Mouse (Mus musculus): ENCODE results near the gene Chst8. TPM values are rescaled to one million over a fixed set of nuclear protein-coding genes. Genes with fewer than 3 reads are reported as not detected.

The Chst8 gene
- 11.0 and 15.2 TPM in 2 replicates for polyA plus RNA-seq (2015; fragmentation: Nextera tagmentation; extraction: Ambion mirVana)

- Histone ChIP-seq H3K4me3 (peak within 1 kb of the TSS; percentile 66), H3K27ac (replicated peaks) (0 out of 2 replicates have a peak within 1 kb of the TSS, but pooled peaks have one; percentile 27), H3K4me2 (peak within 1 kb of the TSS; percentile 98), H3K4me1 (replicated peaks) (peaks cover 34% of the 10 kb centered on the region), H3K9me3 (no peaks in the 10 kb centered on the region), H3K36me3 (no peaks in the 10 kb centered on the region), H3K27me3 (peaks cover 28% of the 10 kb centered on the region; the same call in 1 of the 2 replicates), H3K9ac (peak within 1 kb of the TSS; percentile 52)
- WGBS: under 1% methylated on average over 63 of the region's 65 CpGs
- ATAC-seq (ENCODE audit: low FRiP score, low read depth): peak; percentile 67
Observed at GRCm38 (mm10) chr7:34812531-34813111, at the start of gene Chst8. TSS of gene Chst8 (minus strand) at chr7:34812711.

- no peaks in the 10 kb centered on the region for H3K4me1 ChIP-seq (replicated peaks)
- WGBS: 53% methylated on average over 2 of the region's 2 CpGs
- no peaks in the 10 kb centered on the region for H3K27me3 ChIP-seq
- no peaks in the 10 kb centered on the region for H3K36me3 ChIP-seq
- no peak overlapping the region for H3K9ac ChIP-seq
- H3K27ac ChIP-seq (replicated peaks): no peak overlapping the region
- no peak for ATAC-seq (ENCODE audit: low FRiP score, low read depth)
- H3K9me3 ChIP-seq: no peaks in the 10 kb centered on the region
- no peak overlapping the region for H3K4me2 ChIP-seq
- H3K4me3 ChIP-seq: no peak overlapping the region
Observed at GRCm38 (mm10) chr7:34858291-34858690, 45.8 kb upstream of the Chst8 start.

- Histone ChIP-seq H3K9ac (no peak overlapping the region), H3K4me2 (no peak overlapping the region), H3K27ac (replicated peaks) (no peak overlapping the region), H3K27me3 (no peaks in the 10 kb centered on the region), H3K4me3 (no peak overlapping the region), H3K4me1 (replicated peaks) (no peaks in the 10 kb centered on the region), H3K36me3 (no peaks in the 10 kb centered on the region), H3K9me3 (no peaks in the 10 kb centered on the region)
- WGBS: 88% methylated on average over 6 of the region's 6 CpGs
- ATAC-seq (ENCODE audit: low FRiP score, low read depth): no peak
Observed at GRCm38 (mm10) chr7:34854781-34855352, 42.4 kb upstream of the Chst8 start.

GRCm38 (mm10) chr7:34853393-34853792, 40.9 kb upstream of the Chst8 start:
- Histone ChIP-seq H3K27ac (replicated peaks) (no peak overlapping the region), H3K4me1 (replicated peaks) (no peaks in the 10 kb centered on the region), H3K9me3 (no peaks in the 10 kb centered on the region), H3K27me3 (no peaks in the 10 kb centered on the region), H3K36me3 (no peaks in the 10 kb centered on the region), H3K9ac (no peak overlapping the region), H3K4me2 (no peak overlapping the region), H3K4me3 (no peak overlapping the region)
- ATAC-seq (ENCODE audit: low FRiP score, low read depth): no peak
- 94% methylated on average over 3 of the region's 3 CpGs for WGBS

GRCm38 (mm10) chr7:34849660-34850059, 37.1 kb upstream of the Chst8 start:
- no peak overlapping the region for H3K4me2 ChIP-seq
- H3K4me3 ChIP-seq: no peak overlapping the region
- WGBS: 43% methylated on average over 10 of the region's 10 CpGs
- no peaks in the 10 kb centered on the region; the same call in 1 of the 2 replicates for H3K27me3 ChIP-seq
- no peaks in the 10 kb centered on the region for H3K36me3 ChIP-seq
- peaks cover 10% of the 10 kb centered on the region for H3K4me1 ChIP-seq (replicated peaks)
- H3K9ac ChIP-seq: no peak overlapping the region
- no peaks in the 10 kb centered on the region for H3K9me3 ChIP-seq
- no peak for ATAC-seq (ENCODE audit: low FRiP score, low read depth)
- H3K27ac ChIP-seq (replicated peaks): no peak overlapping the region

- H3K4me3 ChIP-seq: no peak overlapping the region
- no peak overlapping the region for H3K4me2 ChIP-seq
- ATAC-seq (ENCODE audit: low FRiP score, low read depth): no peak
- no peaks in the 10 kb centered on the region for H3K9me3 ChIP-seq
- 91% methylated on average over 4 of the region's 4 CpGs for WGBS
- H3K36me3 ChIP-seq: no peaks in the 10 kb centered on the region
- peaks cover 10% of the 10 kb centered on the region for H3K4me1 ChIP-seq (replicated peaks)
- H3K27me3 ChIP-seq: no peaks in the 10 kb centered on the region; the same call in 1 of the 2 replicates
- no peak overlapping the region for H3K27ac ChIP-seq (replicated peaks)
- H3K9ac ChIP-seq: no peak overlapping the region
Observed at GRCm38 (mm10) chr7:34848811-34849210, 36.3 kb upstream of the Chst8 start.

GRCm38 (mm10) chr7:34847900-34848299, 35.4 kb upstream of the Chst8 start:
- no peaks in the 10 kb centered on the region for H3K9me3 ChIP-seq
- H3K27ac ChIP-seq (replicated peaks): no peak overlapping the region
- no peaks in the 10 kb centered on the region; the same call in 1 of the 2 replicates for H3K27me3 ChIP-seq
- no peak overlapping the region for H3K4me3 ChIP-seq
- no peak for ATAC-seq (ENCODE audit: low FRiP score, low read depth)
- H3K4me1 ChIP-seq (replicated peaks): peaks cover 10% of the 10 kb centered on the region
- H3K36me3 ChIP-seq: no peaks in the 10 kb centered on the region
- no peak overlapping the region for H3K9ac ChIP-seq
- WGBS: 79% methylated on average over 6 of the region's 6 CpGs
- H3K4me2 ChIP-seq: no peak overlapping the region

DNA sequence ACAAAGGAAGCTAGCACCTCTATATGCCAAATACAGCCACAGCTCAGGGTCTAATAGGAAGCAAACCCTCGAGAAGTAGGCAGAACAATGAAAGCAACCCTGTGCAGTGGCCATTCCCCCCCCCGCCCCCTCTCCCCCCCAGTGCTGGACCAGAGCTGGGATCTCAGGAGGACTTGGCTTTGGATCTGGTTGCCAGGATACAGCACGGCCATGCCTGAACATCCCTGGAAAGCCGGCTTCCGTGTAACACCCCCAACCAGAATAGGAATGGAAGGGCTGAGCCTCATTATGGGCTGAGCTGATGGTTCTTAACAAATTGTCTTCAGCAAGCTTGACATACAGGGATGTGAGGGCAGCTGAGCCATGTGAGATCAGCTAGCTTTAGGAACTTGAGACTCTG, 34.9 kb upstream of the Chst8 start:
- Histone ChIP-seq H3K4me1 (replicated peaks) (peaks cover 10% of the 10 kb centered on the region), H3K27me3 (no peaks in the 10 kb centered on the region; the same call in 1 of the 2 replicates), H3K4me3 (no peak overlapping the region), H3K27ac (replicated peaks) (no peak overlapping the region), H3K9ac (no peak overlapping the region), H3K36me3 (no peaks in the 10 kb centered on the region), H3K4me2 (no peak overlapping the region), H3K9me3 (no peaks in the 10 kb centered on the region)
- ATAC-seq (ENCODE audit: low FRiP score, low read depth): peak; percentile 88
- 16% methylated on average over 5 of the region's 5 CpGs for WGBS

- no peaks in the 10 kb centered on the region for H3K36me3 ChIP-seq
- WGBS: 87% methylated on average over 4 of the region's 4 CpGs
- H3K4me3 ChIP-seq: no peak overlapping the region
- H3K9ac ChIP-seq: no peak overlapping the region
- H3K4me1 ChIP-seq (replicated peaks): no peaks in the 10 kb centered on the region
- no peak overlapping the region for H3K4me2 ChIP-seq
- no peaks in the 10 kb centered on the region for H3K27me3 ChIP-seq
- H3K9me3 ChIP-seq: no peaks in the 10 kb centered on the region
- H3K27ac ChIP-seq (replicated peaks): no peak overlapping the region
- no peak for ATAC-seq (ENCODE audit: low FRiP score, low read depth)
Observed at GRCm38 (mm10) chr7:34838749-34839148, 26.2 kb upstream of the Chst8 start.

DNA sequence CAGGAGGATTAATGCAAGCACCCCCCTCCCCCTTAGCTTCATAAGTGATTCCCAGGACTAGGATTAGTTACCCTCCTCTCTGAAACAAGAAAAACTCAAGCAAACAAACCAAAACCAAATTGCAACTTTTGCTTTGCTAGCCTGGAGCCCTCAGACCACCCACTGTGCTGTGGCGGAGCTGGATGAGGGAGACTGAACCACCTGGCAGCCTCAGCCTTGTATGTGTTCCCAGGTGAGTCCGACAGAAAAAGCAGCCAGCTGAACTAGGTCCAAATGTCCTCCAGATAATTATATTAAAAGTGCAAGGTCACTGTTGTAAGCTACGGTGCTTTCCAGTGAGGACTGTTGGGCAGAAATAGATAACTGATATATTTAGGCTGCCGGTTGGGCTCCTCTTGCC, 25.7 kb upstream of the Chst8 start:
- Histone ChIP-seq H3K4me2 (no peak overlapping the region), H3K27ac (replicated peaks) (no peak overlapping the region), H3K9ac (no peak overlapping the region), H3K27me3 (no peaks in the 10 kb centered on the region), H3K36me3 (no peaks in the 10 kb centered on the region), H3K4me3 (no peak overlapping the region), H3K9me3 (no peaks in the 10 kb centered on the region), H3K4me1 (replicated peaks) (no peaks in the 10 kb centered on the region)
- 85% methylated on average over 4 of the region's 4 CpGs for WGBS
- no peak for ATAC-seq (ENCODE audit: low FRiP score, low read depth)

DNA sequence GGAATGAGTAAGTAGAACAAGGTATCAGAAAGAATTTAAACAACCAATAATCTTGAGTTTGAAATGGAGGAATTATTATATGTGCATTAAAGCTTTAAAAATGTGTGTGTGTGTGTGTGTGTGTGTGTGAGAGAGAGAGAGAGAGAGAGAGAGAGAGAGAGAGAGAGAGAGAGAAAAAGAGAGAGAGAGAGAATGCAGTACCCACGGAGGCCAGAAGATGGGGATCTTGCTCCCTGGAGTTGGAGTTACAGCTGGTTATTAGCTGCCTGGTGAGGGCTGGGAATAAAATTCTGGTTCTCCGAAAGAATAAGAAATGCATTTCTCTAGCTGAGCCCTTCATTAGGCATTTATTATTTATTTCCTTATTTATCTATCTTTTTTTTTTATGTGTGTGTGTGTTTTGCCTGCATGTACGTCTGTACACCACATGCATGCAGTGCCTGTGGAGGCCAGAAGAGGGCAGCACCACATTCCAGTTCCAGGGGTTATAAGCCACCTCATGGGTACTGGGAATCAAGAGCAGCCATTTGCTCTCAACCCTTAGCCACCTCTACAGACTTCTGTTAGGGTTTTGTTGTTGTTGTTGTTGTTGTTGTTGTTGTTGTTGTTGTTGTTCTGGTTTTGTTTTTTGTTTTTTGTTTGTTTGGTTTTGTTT, 13.9 kb upstream of the Chst8 start:
- Histone ChIP-seq H3K4me2 (no peak overlapping the region), H3K27me3 (no peaks in the 10 kb centered on the region), H3K27ac (replicated peaks) (no peak overlapping the region), H3K4me1 (replicated peaks) (0 out of 2 replicates have a peak, but pooled peaks cover 1% of the 10 kb centered on the region), H3K9ac (no peak overlapping the region), H3K9me3 (no peaks in the 10 kb centered on the region), H3K36me3 (no peaks in the 10 kb centered on the region), H3K4me3 (no peak overlapping the region)
- ATAC-seq (ENCODE audit: low FRiP score, low read depth): no peak
- 48% methylated on average over 3 of the region's 3 CpGs for WGBS

- H3K27me3 ChIP-seq: no peaks in the 10 kb centered on the region
- no peaks in the 10 kb centered on the region for H3K36me3 ChIP-seq
- no peak overlapping the region for H3K9ac ChIP-seq
- H3K9me3 ChIP-seq: no peaks in the 10 kb centered on the region
- H3K4me3 ChIP-seq: no peak overlapping the region
- no peak overlapping the region for H3K27ac ChIP-seq (replicated peaks)
- H3K4me1 ChIP-seq (replicated peaks): peaks cover 8% of the 10 kb centered on the region
- 77% methylated on average over 9 of the region's 9 CpGs for WGBS
- ATAC-seq (ENCODE audit: low FRiP score, low read depth): no peak
- H3K4me2 ChIP-seq: no peak overlapping the region
Observed at GRCm38 (mm10) chr7:34821587-34821986, 9.1 kb upstream of the Chst8 start.

Data from hindbrain, embryonic 15.5 days (tissue).